Mouse (Mus musculus): ENCODE results near the gene Dop1a.
"Not testable (repeated sequence)": the region's sequence is repeated elsewhere in the genome, so short reads cannot be mapped to it uniquely, and the experiment has no call there.

The Dop1a gene

GRCm38 (mm10) chr9:86579657-86580056 is 112.7 kb downstream of the Dop1a start:
- DNase-seq (ENCODE audit: low spot score in 2 of 2) = no peak

GRCm38 (mm10) chr9:86583740-86584139 is 116.8 kb downstream of the Dop1a start:
- DNase-seq (ENCODE audit: low spot score in 2 of 2) = peak; percentile 33 to 58

- DNase-seq (ENCODE audit: low spot score in 2 of 2) = no peak
Measured at GRCm38 (mm10) chr9:86587019-86587795, 120.3 kb downstream of the Dop1a start.

- no peak for DNase-seq (ENCODE audit: low spot score in 2 of 2)
Measured at GRCm38 (mm10) chr9:86592676-86593668, 126.0 kb downstream of the Dop1a start.

- not testable (repeated sequence) for DNase-seq (ENCODE audit: low spot score in 2 of 2)
Measured at GRCm38 (mm10) chr9:86594357-86594767, 127.4 kb downstream of the Dop1a start.

DNA sequence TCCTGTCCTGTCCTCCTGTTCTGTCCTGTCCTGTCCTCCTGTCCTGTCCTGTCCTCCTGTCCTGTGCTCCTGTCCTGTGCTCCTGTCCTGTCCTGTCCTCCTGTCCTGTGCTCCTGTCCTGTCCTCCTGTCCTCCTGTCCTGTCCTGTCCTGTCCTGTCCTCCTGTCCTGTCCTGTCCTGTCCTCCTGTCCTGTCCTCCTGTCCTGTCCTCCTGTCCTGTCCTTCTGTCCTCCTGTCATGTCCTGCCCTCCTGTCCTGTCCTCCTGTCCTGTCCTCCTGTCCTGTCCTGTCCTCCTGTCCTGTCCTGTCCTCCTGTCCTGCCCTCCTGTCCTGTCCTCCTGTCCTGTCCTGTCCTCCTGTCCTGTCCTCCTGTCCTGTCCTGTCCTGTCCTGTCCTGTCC is 130.0 kb downstream of the Dop1a start:
- not testable (repeated sequence) for DNase-seq (ENCODE audit: low spot score in 2 of 2)

DNA sequence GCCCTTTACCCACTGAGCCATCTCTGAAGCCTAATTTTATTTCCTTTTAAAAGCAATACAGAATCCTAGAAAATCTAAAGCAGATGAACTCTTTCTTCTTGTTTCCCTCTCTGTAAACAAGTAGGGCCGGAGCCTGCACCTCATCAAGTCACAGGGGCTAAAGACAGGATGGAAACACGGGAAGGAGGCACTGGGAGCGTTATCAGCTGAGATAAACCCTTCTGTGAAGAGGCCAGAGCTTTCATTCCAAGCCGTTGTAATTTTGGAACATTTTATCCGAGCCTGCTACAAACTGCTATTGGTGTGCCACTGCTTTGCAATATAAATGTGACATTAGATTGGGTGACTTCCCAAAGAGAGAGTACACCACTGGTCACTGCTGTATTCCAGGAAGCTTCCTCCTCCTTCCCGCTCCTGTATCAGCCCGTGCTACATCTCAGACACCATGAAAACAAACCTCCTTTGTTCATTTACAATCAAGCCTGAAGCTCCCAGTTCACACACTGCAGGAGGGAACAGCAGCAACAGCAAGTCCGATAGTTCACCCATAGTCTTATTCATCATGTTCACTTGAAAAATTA is 132.9 kb downstream of the Dop1a start:
- no peak for DNase-seq (ENCODE audit: low spot score in 2 of 2)
